Mouse (Mus musculus): ENCODE data around the gene Prss33.
A peak's percentile ranks its signal among the peaks of the same experiment; 100 is the strongest.

The Prss33 gene

DNA sequence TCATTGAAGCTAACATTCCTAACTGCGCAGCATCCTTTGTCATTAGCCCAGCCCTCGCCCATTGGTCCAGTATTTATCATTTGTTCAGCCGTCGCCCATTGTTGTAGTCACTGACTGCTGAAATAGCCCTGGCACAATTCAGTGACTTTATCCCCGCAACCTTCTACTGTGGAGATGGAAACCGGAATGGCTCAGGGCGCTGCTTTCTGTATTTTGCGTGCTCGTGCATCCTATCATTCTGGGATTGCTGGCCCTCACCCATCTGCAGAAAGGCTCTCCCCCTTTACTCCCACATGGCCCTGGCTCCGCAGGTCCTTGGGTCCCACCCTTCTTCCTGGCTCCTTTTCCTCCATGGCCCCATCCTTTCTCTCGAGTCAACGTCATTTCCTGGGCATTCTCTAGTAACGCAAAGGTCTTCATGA is 49.3 kb downstream of the Prss33 start:
- no peak for DNase-seq (ENCODE audit: low spot score in 2 of 2)

DNA sequence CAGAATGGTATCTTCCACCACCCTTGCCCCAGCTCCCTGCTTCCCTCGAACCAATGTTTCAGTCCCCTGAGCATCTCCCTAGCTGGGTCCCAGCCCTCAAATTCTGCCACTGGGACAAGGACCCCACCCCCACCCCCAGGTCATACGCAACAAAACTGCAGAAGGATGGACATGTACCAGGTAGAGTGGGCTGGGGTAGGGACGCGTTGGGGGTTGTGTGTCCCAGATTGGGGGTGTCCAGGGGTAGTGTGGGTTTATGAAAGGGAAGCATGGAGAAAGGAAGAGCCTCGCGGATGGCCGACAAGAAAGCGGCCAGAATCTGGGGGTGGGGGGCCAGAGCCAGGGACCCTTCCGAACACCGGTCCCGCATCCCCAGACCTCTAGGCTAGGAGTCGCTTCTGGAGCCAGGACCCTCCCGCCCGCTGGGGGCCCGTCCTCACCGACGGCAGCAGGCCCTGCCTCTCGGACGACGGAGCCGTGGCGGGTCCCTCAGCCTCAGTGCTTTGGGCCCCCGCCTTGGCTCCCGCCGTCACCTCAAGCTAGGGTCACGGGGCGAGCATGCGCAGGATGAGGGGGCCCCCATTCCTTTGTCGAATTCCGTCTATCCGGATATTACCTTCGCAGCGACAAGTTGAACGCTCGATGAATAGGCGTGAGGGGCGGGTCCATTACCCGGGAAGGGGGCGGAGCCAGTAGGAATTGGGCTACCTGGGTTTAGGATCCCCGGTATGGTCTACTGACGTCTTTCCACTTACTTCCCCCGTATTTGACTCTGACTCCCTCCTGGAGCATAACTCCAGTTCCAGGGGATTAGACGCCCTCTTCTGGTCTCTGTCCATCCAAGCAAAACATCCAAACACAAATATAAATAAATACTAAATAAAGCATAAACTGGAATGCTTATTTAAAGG is 50.0 kb downstream of the Prss33 start, which contains the start of gene Flywch2:
Gene Flywch2 (minus strand): TSS at position 521 of the 911 bp plus-strand sequence.
- peak; percentile 72 to 78 for DNase-seq (ENCODE audit: low spot score in 2 of 2)

- no peak for DNase-seq (ENCODE audit: low spot score in 2 of 2)
These were observed 52.5 kb downstream of the Prss33 start for GRCm38 (mm10) chr17:23783352-23783751.
